Mouse (Mus musculus) heart, adult 2 months (tissue): ENCODE data around the gene Bcat2.

Source experiments
- CTCF ChIP-seq: fragments of 200-600 bp; IDR thresholded peaks from 2 replicates; pipeline ENCODE4 v1.8.1; 2022; ENCODE audit warnings: antibody characterized with exemption, mild to moderate bottlenecking, moderate library complexity
- EP300 ChIP-seq: fragments of 200-500 bp; IDR thresholded peaks from 2 replicates; pipeline ENCODE4 v1.6.1; 2011; ENCODE audit warnings: low read depth, low read length, control low read depth; ENCODE audit not compliant: insufficient read depth

- no peak for TF ChIP-seq CTCF
- TF ChIP-seq EP300: no peak
Observed at GRCm38 (mm10) chr7:45585923-45586322, 16.0 kb downstream of the Bcat2 start.
